Mouse (Mus musculus) cerebellum, adult 18-20 months (tissue): ENCODE data around the gene Adgrg2.
A peak's percentile ranks its signal among the peaks of the same experiment; 100 is the strongest.

ENCODE experiments used
- DNase-seq, 2 experiments: peaks; one replicate each; pipeline ENCODE4 v3.0.0; 2021

The Adgrg2 gene

GRCm38 (mm10) chrX:160502048-160503041 is 111.9 kb downstream of the Adgrg2 start, which contains the start of gene Phka2:
TSS of gene Phka2 (plus strand) at chrX:160502166.
- DNase-seq = peak; percentile 83 to 84

- DNase-seq = no peak
Observed at GRCm38 (mm10) chrX:160509046-160509445, 118.6 kb downstream of the Adgrg2 start.

- DNase-seq = no peak
Observed at GRCm38 (mm10) chrX:160510197-160510596, 119.7 kb downstream of the Adgrg2 start.

DNA sequence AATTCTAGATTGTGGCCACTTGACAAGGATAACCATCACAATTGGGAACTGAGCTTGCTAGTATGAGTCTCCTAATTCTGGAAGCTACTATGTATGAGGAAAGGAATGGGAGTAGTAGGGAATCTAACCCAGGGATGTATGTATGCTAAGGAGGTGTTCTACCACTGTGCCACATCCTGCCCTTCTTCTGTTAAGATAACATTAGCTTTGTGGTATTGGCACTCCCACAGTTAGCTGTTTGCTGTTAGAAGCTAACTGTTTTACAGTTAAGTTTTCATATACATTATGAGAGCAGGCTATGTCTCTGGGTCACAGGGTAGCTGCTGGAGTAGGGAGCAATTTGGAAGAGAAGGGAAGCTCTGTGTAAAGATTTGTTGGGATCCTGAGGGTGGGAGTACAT is 125.5 kb downstream of the Adgrg2 start:
- DNase-seq = no peak

GRCm38 (mm10) chrX:160542772-160543171 is 152.3 kb downstream of the Adgrg2 start:
- no peak for DNase-seq
